Mouse (Mus musculus): ENCODE data around the gene Cdh24. TPM values are rescaled to one million over a fixed set of nuclear protein-coding genes. Genes with fewer than 3 reads are reported as not detected.

Cdh24 gene
- total and polyA plus RNA-seq, 3 experiments = 0.66 to 4.4 (median 1.7) TPM

DNA sequence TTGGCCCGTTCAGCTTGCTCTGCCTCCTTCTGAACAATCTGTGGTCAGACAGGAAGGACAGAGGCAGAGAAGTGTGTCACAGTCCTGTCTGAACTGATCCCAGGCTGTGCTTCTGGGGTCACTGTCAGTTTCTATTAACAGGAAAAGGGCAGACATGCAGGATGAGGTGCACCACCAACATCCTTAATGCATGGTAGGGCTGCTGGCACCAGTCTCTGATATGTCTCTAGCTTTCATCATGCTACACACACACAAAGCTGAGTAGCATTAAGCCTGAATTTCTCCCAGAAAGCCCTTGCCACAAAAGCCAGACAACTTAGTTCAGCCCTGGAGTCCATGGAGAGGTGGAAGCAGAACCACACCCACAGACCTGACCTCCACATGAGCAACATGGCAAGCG is 1.8 kb upstream of the Cdh24 start:
- no peak for DNase-seq

DNA sequence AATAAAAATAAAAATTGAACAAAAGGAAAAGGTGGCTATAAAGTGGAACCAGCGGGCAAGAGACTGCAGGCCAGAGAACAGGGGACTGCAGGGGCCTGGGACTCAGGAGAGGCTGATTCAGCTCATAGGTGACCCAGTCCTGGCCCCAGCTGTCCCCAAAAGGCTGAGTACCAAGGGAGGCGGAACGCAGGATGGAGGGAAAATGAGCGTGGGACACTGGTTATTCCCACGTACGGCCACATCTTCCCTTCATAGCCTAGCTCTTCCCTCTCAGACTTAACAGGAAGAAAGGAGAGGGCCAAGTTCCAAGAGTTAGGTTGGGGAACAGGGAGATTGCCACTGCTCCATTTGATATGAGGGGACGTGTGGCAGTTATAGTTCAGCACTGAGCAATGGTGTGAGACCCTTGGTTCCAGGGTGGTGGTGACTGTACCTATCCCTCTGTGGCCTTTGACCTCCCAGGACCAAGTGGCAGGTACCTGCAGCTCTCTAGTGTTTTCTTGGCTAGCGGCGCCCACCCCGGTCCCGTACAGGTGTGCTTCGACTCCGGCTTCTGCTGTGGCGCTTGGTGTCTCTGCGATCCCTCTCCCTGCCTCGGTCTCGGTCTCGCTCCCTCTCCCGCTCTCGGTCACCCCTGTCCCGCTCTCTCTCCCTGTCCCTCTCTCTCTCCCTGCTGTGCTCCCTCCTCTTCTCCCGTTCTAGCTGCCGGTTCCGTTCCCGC is 1.2 kb upstream of the Cdh24 start:
- no peak for DNase-seq

DNA sequence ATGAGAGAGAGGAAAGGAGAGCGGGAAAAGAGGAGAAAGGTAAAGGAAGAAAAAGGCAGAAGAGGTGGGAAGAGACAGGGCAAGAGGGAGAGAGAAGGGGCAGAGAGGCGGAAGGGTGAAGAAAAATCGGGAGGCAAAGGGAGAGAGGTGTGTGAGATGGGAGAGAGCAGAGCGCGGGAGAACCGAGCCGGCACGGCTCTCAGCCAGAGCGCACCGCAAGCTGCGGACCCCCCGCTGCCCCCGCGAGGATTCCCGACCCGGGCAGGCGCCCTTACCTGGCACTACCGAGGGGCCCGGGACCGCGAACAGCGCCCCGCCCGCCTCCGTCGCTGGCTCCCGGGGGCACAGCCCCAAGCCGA is 239 bp downstream of the Cdh24 start, which contains the start of gene Gm17606:
Gm17606 (plus strand) TSS at position 7 of the 359 bp plus-strand sequence.
- no peak for DNase-seq

GRCm38 (mm10) chr14:54640121-54640520 is 1.0 kb downstream of the Cdh24 start:
- no peak for DNase-seq

- no peak for DNase-seq
Measured at GRCm38 (mm10) chr14:54638210-54638609, 3.0 kb downstream of the Cdh24 start.

- DNase-seq = no peak
Measured at GRCm38 (mm10) chr14:54636954-54637353, 4.2 kb downstream of the Cdh24 start.

- no peak for DNase-seq
Measured at GRCm38 (mm10) chr14:54634182-54634581, 7.0 kb downstream of the Cdh24 start.

DNA sequence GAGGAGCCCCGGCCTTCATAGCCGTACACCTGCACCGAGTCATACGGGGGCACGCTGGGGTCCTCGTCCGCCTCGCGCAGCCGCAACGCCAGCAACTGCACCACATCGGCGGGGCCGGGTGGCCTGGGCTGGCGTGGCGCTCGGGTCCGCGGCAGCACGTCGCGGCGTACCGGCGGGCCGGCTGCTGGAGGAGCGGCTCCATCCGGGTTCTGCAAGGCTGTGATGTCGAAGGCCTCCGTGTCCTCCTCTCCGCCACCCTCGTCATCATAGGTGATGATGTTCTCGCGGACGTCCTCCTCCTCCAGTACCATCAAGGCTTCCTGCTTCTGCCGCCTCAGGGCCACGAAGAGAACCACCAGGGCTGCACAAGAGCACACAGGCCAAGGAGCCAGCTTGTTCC is 8.9 kb downstream of the Cdh24 start:
- DNase-seq = no peak

DNA sequence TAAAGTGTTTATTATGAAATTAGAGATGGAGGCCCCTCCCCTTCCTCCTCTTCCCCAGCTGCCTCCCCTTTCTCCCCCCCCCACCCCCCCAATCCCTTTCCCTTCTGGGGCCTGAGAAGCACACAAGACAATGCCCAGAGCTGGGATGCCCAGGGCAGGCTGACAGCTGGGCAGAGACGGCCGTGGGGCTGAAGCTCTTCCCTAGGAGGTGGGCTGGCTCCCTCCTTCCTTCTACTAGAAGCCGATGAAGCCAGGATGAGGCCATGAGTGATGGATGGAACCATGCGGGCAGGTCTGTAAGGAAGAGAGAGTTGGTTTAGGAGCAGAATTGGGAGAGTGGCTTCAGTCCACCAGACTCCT is 9.9 kb downstream of the Cdh24 start:
- DNase-seq = no peak

DNA sequence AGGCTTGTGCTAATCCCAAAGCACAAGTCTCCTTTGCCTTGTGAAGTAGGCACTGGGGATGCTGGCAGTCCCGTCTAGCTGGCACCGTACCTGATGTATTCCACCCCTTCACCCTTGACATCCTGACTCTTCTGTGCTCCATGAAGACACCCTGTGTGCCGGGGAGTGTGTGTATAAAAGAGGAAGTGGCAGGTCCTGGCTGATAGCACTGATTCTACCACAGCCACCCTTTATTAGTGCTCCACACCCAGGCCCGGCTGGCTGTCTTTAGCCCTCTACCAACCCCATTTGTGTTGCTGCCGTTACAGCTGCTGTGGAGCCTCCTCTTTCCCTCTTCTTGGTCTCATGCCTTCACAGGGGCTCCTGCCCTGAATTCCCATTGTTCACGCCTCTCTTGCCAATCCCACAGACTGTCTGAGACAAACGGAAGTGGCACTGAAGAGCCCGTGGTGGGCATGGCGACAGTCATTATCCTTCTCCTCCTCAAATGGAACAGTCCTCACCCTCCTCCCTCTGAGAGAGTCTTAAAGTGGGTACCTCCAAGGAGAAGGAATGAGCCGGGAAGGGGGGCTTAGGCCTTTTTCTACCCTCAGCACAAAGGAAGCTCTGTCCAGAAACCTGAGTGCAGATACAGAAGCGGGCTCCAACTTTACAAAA is 10.5 kb downstream of the Cdh24 start:
- no peak for DNase-seq

GRCm38 (mm10) chr14:54629797-54630196 is 11.4 kb downstream of the Cdh24 start:
- DNase-seq = no peak

- no peak for DNase-seq
Measured at GRCm38 (mm10) chr14:54628103-54628502, 13.1 kb downstream of the Cdh24 start.

- DNase-seq = no peak
Measured at GRCm38 (mm10) chr14:54624976-54625375, 16.2 kb downstream of the Cdh24 start.

GRCm38 (mm10) chr14:54623334-54623733 is 17.8 kb downstream of the Cdh24 start:
- DNase-seq = no peak

DNA sequence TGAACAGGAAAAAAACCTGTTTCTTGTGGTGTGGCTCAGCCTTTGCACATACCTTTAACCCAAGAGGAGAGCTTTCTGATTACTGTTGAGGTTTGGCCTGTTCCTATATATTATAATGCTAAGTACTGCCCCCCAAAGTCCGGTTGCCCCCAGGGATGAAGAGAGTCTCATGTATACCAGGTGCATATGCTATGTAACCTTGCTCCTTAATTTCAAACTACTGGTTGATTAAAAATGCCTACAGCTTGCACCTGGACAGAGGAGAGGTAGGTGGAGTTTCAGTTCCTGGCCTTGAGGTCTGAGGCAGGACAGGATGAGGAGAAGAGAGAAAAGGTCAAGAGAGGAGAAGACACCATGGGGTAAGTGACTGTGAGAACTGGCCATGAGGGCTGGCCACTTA is 20.0 kb downstream of the Cdh24 start, which contains the start of gene Psmb11:
Psmb11 (plus strand) TSS at position 301 of the 400 bp plus-strand sequence.
- DNase-seq = no peak

GRCm38 (mm10) chr14:54617897-54618365 is 23.2 kb downstream of the Cdh24 start, which contains the start of gene Psmb5:
Gene Psmb5, minus strand, starts transcription at chr14:54618022.
- peak; percentile 90 for DNase-seq

DNA sequence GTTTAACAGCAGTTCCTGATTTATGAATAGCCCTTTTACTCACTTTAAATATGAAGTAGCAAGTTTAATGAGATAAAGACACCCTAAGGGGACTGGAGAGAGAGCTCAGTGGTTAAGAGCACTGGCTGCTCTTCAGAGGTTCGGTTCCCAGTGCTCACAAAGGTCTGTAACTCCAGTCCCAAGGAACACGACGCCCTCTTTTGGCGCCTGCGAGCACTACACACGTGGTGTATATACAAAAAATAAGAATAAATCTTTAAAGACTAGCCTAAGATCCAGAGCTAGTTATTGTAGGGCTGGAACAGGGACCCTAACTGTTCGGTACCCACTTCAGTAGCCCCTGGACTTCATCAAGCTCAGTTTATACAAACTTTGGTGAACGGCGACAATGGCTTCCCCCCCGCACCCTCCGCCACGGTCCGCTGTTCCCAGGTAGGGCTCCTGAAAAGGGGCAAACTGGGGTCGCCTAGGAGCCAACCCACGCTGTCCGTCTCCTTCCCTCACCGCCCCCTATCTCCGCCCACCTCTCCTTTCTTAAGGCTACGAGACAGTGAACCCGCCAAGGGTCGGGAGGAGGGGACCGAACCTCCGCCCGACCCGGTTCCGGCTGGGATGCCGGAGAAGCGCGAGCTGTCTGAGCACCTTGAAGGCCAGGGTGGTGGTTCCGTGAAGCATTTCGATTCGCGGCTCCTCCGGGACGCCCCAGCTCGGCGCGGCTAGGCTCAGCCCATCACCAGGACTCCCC is 23.8 kb downstream of the Cdh24 start:
- peak; percentile 6 for DNase-seq

DNA sequence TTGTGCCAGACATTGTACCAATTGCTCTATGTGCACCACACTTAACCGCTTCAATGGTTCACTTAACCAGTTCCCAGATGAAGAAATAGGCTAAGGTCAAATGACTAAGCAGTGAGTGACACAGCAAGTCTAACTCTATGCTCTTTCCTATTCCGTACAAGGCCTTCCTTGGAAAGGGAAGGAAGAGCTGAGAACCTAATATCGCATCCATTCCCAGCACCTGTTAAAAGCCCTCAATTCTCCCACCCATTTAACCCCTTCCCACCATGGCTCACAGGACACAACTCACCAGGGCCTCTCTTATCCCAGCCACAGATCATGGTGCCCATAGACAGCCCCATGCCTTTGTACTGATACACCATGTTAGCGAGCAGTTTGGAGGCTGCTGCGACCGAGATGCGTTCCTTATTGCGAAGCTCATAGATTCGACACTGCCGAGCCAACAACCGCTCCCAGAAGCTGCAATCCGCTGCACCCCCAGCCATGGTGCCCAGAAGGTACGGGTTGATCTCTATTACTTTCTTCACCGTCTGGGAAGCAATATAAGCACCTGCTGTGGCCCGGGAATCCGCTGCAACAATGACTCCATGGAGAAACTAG is 24.8 kb downstream of the Cdh24 start:
- peak; percentile 56 for DNase-seq

- DNase-seq = peak; percentile 1
Measured at GRCm38 (mm10) chr14:54614130-54614529, 27.0 kb downstream of the Cdh24 start.

DNA sequence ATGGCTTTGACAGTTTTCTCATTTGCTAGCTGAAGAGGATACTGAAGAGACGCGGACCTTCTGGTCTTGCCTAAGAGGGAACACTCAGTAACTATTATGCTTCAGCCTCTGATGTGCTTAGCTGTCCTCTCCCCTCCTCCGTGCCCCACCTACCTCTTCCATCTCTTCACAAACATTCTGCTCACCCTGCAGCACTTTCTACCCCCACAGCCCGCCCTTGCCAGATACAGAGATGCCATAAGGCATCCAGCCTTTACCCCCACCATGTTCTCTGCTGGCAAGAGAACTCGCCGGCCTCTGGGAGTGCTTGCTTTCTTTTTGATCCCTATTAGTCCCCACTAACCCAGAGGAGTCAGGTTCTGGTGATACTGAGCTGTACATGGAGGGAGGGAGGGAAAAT is 30.5 kb downstream of the Cdh24 start:
- DNase-seq = no peak

GRCm38 (mm10) chr14:54609962-54610361 is 31.2 kb downstream of the Cdh24 start:
- no peak for DNase-seq

GRCm38 (mm10) chr14:54609245-54609644 is 31.9 kb downstream of the Cdh24 start:
- DNase-seq = no peak
